Mouse (Mus musculus): ENCODE results near the gene Zfp169. TPM values are rescaled to one million over a fixed set of nuclear protein-coding genes. Genes with fewer than 3 reads are reported as not detected.

Gene Zfp169
- polyA plus RNA-seq, 1 experiment from 2014 or later: 4.2 TPM

GRCm38 (mm10) chr13:48490396-48491182 lies 22.7 kb downstream of the Zfp169 start:
- no peak overlapping the region for H3K9ac ChIP-seq (replicated peaks; ENCODE audit: low read length)
- H3K27me3 ChIP-seq (ENCODE audit: insufficient read depth, low read length): no peaks in the 10 kb centered on the region
- H3K9me3 ChIP-seq (ENCODE audit: low read length): peaks cover 5% of the 10 kb centered on the region
- WGBS: 80% methylated on average over 35 of the region's 35 CpGs
- no peak overlapping the region for H3K27ac ChIP-seq (ENCODE audit: low read length)
- H3K4me2 ChIP-seq (replicated peaks; ENCODE audit: low read depth, low read length): no peak overlapping the region
- ATAC-seq (ENCODE audit: low FRiP score, low TSS enrichment): no peak; the same call in 1 of the 2 replicates
- peaks cover 47% of the 10 kb centered on the region for H3K36me3 ChIP-seq (ENCODE audit: insufficient read depth, low read length)
- no peak overlapping the region for H3K4me3 ChIP-seq (ENCODE audit: low read length)
- H3K4me1 ChIP-seq (ENCODE audit: insufficient read depth, low read length): no peaks in the 10 kb centered on the region

- Histone ChIP-seq H3K36me3 (ENCODE audit: insufficient read depth, low read length) (peaks cover 7% of the 10 kb centered on the region; the same call in 1 of the 2 replicates), H3K27ac (ENCODE audit: low read length) (no peak overlapping the region), H3K4me3 (ENCODE audit: low read length) (no peak overlapping the region), H3K27me3 (ENCODE audit: insufficient read depth, low read length) (no peaks in the 10 kb centered on the region), H3K4me1 (ENCODE audit: insufficient read depth, low read length) (no peaks in the 10 kb centered on the region), H3K4me2 (replicated peaks; ENCODE audit: low read depth, low read length) (no peak overlapping the region), H3K9ac (replicated peaks; ENCODE audit: low read length) (no peak overlapping the region), H3K9me3 (ENCODE audit: low read length) (no peaks in the 10 kb centered on the region)
- no peak for ATAC-seq (ENCODE audit: low FRiP score, low TSS enrichment)
- WGBS: 90% methylated on average over 4 of the region's 4 CpGs
Observed at GRCm38 (mm10) chr13:48483606-48484005, 29.6 kb downstream of the Zfp169 start.

- Histone ChIP-seq H3K27me3 (ENCODE audit: insufficient read depth, low read length) (0 out of 2 replicates have a peak, but pooled peaks cover 4% of the 10 kb centered on the region), H3K4me1 (ENCODE audit: insufficient read depth, low read length) (no peaks in the 10 kb centered on the region), H3K27ac (ENCODE audit: low read length) (no peak overlapping the region), H3K36me3 (ENCODE audit: insufficient read depth, low read length) (no peaks in the 10 kb centered on the region), H3K9ac (replicated peaks; ENCODE audit: low read length) (no peak overlapping the region), H3K4me3 (ENCODE audit: low read length) (no peak overlapping the region), H3K9me3 (ENCODE audit: low read length) (no peaks in the 10 kb centered on the region), H3K4me2 (replicated peaks; ENCODE audit: low read depth, low read length) (no peak overlapping the region)
- 74% methylated on average over 15 of the region's 15 CpGs for WGBS
- ATAC-seq (ENCODE audit: low FRiP score, low TSS enrichment): no peak
Observed at GRCm38 (mm10) chr13:48468656-48469180, 44.5 kb downstream of the Zfp169 start.

DNA sequence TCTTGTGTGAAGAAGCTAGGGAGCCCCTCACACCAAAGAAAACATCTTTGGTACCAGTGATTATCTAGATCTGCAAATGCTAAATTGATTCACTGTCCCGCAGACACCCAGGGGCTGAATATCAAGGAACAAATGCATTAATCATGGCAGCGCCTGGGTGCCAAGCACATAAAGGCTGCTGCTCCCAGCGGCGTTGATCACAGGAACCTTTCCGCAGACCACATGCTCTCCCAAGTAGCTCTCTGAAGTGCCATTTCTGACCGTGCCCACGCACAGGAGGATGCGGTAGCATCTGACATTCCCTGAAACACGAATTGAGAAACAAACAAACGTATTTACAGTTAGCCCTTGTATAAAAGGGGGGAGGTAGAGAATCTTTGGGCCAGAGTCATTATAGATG lies 47.1 kb downstream of the Zfp169 start:
- Histone ChIP-seq H3K4me3 (ENCODE audit: low read length) (no peak overlapping the region), H3K4me1 (ENCODE audit: insufficient read depth, low read length) (no peaks in the 10 kb centered on the region), H3K36me3 (ENCODE audit: insufficient read depth, low read length) (no peaks in the 10 kb centered on the region), H3K9me3 (ENCODE audit: low read length) (no peaks in the 10 kb centered on the region), H3K27me3 (ENCODE audit: insufficient read depth, low read length) (0 out of 2 replicates have a peak, but pooled peaks cover 4% of the 10 kb centered on the region), H3K27ac (ENCODE audit: low read length) (no peak overlapping the region), H3K9ac (replicated peaks; ENCODE audit: low read length) (no peak overlapping the region), H3K4me2 (replicated peaks; ENCODE audit: low read depth, low read length) (no peak overlapping the region)
- ATAC-seq (ENCODE audit: low FRiP score, low TSS enrichment): no peak
- WGBS: 57% methylated on average over 10 of the region's 10 CpGs

DNA sequence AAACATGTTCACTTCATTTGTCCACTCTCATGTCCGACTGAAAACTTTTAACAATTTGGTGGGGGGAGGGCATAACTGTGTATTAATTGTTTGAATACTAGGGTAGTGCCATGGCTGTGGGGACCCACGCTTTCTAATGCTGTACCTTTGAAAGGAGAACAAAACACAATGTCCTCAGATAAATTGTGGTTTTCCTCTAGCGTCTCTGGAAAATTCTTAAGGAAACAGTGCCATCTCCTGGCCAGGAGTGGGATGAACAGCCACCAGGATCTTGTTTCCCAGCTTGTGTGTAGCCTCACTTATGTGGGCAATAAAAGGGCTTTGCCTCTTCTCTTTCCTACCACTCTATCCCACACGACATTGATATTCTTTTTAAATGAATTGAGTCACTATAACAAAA lies 49.1 kb downstream of the Zfp169 start:
- Histone ChIP-seq H3K9ac (replicated peaks; ENCODE audit: low read length) (no peak overlapping the region), H3K4me1 (ENCODE audit: insufficient read depth, low read length) (no peaks in the 10 kb centered on the region), H3K27me3 (ENCODE audit: insufficient read depth, low read length) (0 out of 2 replicates have a peak, but pooled peaks cover 4% of the 10 kb centered on the region), H3K4me2 (replicated peaks; ENCODE audit: low read depth, low read length) (no peak overlapping the region), H3K4me3 (ENCODE audit: low read length) (no peak overlapping the region), H3K9me3 (ENCODE audit: low read length) (no peaks in the 10 kb centered on the region), H3K27ac (ENCODE audit: low read length) (no peak overlapping the region), H3K36me3 (ENCODE audit: insufficient read depth, low read length) (no peaks in the 10 kb centered on the region)
- WGBS: 8% methylated on average over 4 of the region's 4 CpGs
- no peak for ATAC-seq (ENCODE audit: low FRiP score, low TSS enrichment)

DNA sequence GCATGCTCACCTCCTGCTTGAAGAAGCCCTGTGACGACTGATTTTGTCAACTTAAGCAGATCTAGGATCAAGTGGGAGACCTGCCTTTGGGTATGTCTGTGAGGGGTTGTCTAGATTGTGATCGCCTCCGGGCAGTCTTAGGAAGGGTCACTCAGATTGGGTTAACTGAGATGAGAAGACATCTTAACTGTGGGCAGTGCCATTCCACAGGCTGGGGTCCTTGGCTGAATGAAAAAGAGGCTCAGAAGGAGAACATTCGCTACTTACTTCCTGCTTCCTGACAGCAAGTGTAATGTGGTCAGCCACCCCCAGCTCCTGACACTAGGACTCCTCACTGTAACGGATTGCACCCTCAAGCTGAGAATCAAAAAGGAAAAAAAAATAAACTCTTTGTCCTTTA lies 54.0 kb downstream of the Zfp169 start:
- H3K4me1 ChIP-seq (ENCODE audit: insufficient read depth, low read length): no peaks in the 10 kb centered on the region
- WGBS: 84% methylated on average over 5 of the region's 5 CpGs
- no peaks in the 10 kb centered on the region for H3K27me3 ChIP-seq (ENCODE audit: insufficient read depth, low read length)

GRCm38 (mm10) chr13:48448119-48448518 lies 65.1 kb downstream of the Zfp169 start:
- H3K27ac ChIP-seq (ENCODE audit: low read length): no peak overlapping the region
- no peak overlapping the region for H3K4me2 ChIP-seq (replicated peaks; ENCODE audit: low read depth, low read length)
- H3K4me3 ChIP-seq (ENCODE audit: low read length): no peak overlapping the region
- no peaks in the 10 kb centered on the region for H3K36me3 ChIP-seq (ENCODE audit: insufficient read depth, low read length)
- 45% methylated on average over 4 of the region's 4 CpGs for WGBS
- H3K27me3 ChIP-seq (ENCODE audit: insufficient read depth, low read length): no peaks in the 10 kb centered on the region
- H3K9me3 ChIP-seq (ENCODE audit: low read length): no peaks in the 10 kb centered on the region
- no peak overlapping the region for H3K9ac ChIP-seq (replicated peaks; ENCODE audit: low read length)
- no peaks in the 10 kb centered on the region for H3K4me1 ChIP-seq (ENCODE audit: insufficient read depth, low read length)
- ATAC-seq (ENCODE audit: low FRiP score, low TSS enrichment): no peak

More for the DNA sequence above, 54.0 kb downstream of the Zfp169 start:
- Histone ChIP-seq H3K4me2 (replicated peaks; ENCODE audit: low read depth, low read length) (no peak overlapping the region), H3K4me3 (ENCODE audit: low read length) (no peak overlapping the region), H3K27ac (ENCODE audit: low read length) (no peak overlapping the region), H3K9me3 (ENCODE audit: low read length) (no peaks in the 10 kb centered on the region), H3K9ac (replicated peaks; ENCODE audit: low read length) (no peak overlapping the region), H3K36me3 (ENCODE audit: insufficient read depth, low read length) (no peaks in the 10 kb centered on the region)
- no peak for ATAC-seq (ENCODE audit: low FRiP score, low TSS enrichment)

DNA sequence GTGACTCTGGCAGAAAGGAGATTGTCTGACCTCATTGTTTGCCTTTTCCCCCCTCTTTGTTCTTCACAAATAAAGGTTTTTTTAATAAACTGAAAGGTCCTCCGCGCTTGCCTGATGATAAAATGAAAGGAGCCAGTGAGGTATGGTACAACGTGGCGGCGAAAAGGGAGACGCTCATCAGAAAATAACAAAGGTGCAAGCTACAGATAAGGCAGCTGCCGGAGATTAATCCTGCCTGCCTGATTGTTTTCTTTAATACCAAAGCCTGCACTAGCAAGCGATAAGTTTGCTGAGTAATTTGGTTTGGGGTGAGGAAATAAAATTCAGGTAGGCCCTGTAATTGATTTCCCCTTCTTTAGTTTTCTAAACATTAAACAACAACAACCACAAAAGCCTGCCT lies 69.3 kb downstream of the Zfp169 start:
- H3K27me3 ChIP-seq (ENCODE audit: insufficient read depth, low read length): no peaks in the 10 kb centered on the region
- ATAC-seq (ENCODE audit: low FRiP score, low TSS enrichment): no peak

GRCm38 (mm10) chr13:48438321-48438720 lies 74.9 kb downstream of the Zfp169 start:
- 47% methylated on average over 5 of the region's 5 CpGs for WGBS
- ATAC-seq (ENCODE audit: low FRiP score, low TSS enrichment): peak; percentile 67; the same call in 1 of the 2 replicates

More for the DNA sequence above, 69.3 kb downstream of the Zfp169 start:
- 55% methylated on average over 8 of the region's 8 CpGs for WGBS
- no peaks in the 10 kb centered on the region for H3K36me3 ChIP-seq (ENCODE audit: insufficient read depth, low read length)
- no peaks in the 10 kb centered on the region for H3K4me1 ChIP-seq (ENCODE audit: insufficient read depth, low read length)
- H3K9me3 ChIP-seq (ENCODE audit: low read length): no peaks in the 10 kb centered on the region
- H3K4me2 ChIP-seq (replicated peaks; ENCODE audit: low read depth, low read length): no peak overlapping the region
- H3K4me3 ChIP-seq (ENCODE audit: low read length): no peak overlapping the region
- H3K27ac ChIP-seq (ENCODE audit: low read length): no peak overlapping the region
- H3K9ac ChIP-seq (replicated peaks; ENCODE audit: low read length): no peak overlapping the region

More at GRCm38 (mm10) chr13:48438321-48438720, 74.9 kb downstream of the Zfp169 start:
- no peaks in the 10 kb centered on the region for H3K27me3 ChIP-seq (ENCODE audit: insufficient read depth, low read length)
- no peak overlapping the region for H3K4me3 ChIP-seq (ENCODE audit: low read length)
- H3K27ac ChIP-seq (ENCODE audit: low read length): no peak overlapping the region
- no peaks in the 10 kb centered on the region for H3K9me3 ChIP-seq (ENCODE audit: low read length)
- H3K36me3 ChIP-seq (ENCODE audit: insufficient read depth, low read length): no peaks in the 10 kb centered on the region
- no peak overlapping the region for H3K9ac ChIP-seq (replicated peaks; ENCODE audit: low read length)
- peaks cover 9% of the 10 kb centered on the region; the same call in 1 of the 2 replicates for H3K4me1 ChIP-seq (ENCODE audit: insufficient read depth, low read length)
- no peak overlapping the region for H3K4me2 ChIP-seq (replicated peaks; ENCODE audit: low read depth, low read length)
